Mouse (Mus musculus) heart, embryonic 13.5 days (tissue): Measurements from ENCODE around the gene Plppr1. TPM values are rescaled to one million over a fixed set of nuclear protein-coding genes. Genes with fewer than 3 reads are reported as not detected.

ENCODE experiments used
- ATAC-seq: fragments of 200-750 bp; cut with Nextera tagmentation; 2 replicates; pipeline ENCODE4 v1.8.0; 2017; ENCODE audit warnings: moderate TSS enrichment; ENCODE audit not compliant: insufficient number of reproducible peaks, low FRiP score, low TSS enrichment; ENCODE audit errors: extremely low read depth
- H3K27ac ChIP-seq: fragments of 300-500 bp; sonication (generic); replicated peaks from 2 replicates; pipeline ENCODE4 v1.5.1; 2015; ENCODE audit warnings: moderate library complexity, mild to moderate bottlenecking, inconsistent platforms
- H3K27me3 ChIP-seq: fragments of 300-500 bp; sonication (generic); replicated peaks from 2 replicates; pipeline ENCODE4 v1.6.1; 2015; ENCODE audit warnings: mild to moderate bottlenecking, inconsistent platforms
- H3K36me3 ChIP-seq: fragments of 300-500 bp; sonication (generic); 2 replicates; pipeline ENCODE4 v1.6.1; 2015; ENCODE audit warnings: mild to moderate bottlenecking, inconsistent platforms
- H3K4me1 ChIP-seq: fragments of 300-500 bp; sonication (generic); 2 replicates; pipeline ENCODE4 v1.6.1; 2015; ENCODE audit warnings: inconsistent platforms
- H3K4me2 ChIP-seq: fragments of 300-500 bp; sonication (generic); 2 replicates; pipeline ENCODE4 v1.6.1; 2015; ENCODE audit warnings: inconsistent platforms, mild to moderate bottlenecking, moderate library complexity
- H3K4me3 ChIP-seq: fragments of 300-500 bp; sonication (generic); 2 replicates; pipeline ENCODE4 v1.5.1; 2015; ENCODE audit warnings: moderate library complexity, mild to moderate bottlenecking, inconsistent platforms
- H3K9ac ChIP-seq: fragments of 300-500 bp; sonication (generic); 2 replicates; pipeline ENCODE4 v1.6.1; 2015; ENCODE audit warnings: inconsistent platforms, mild to moderate bottlenecking, moderate library complexity
- H3K9me3 ChIP-seq: fragments of 300-500 bp; sonication (generic); 2 replicates; pipeline ENCODE4 v1.6.1; 2016; ENCODE audit warnings: inconsistent platforms
- WGBS: fragments of 180-500 bp; shearing (Covaris S2); methylation state at CpG from one replicate; pipeline ENCODE4 v1.1.7; 2015; ENCODE audit warnings: mixed read lengths; 5-methylcytosine and 5-hydroxymethylcytosine counted together
- polyA plus RNA-seq: library from polyadenylated mRNA; unstranded; fragments of >200 nt; fragmentation: Nextera tagmentation; extraction: Ambion mirVana; gene quantifications from 2 replicates; pipeline ENCODE4 v1.2.1, GENCODE M21; 2015

Gene Plppr1
- polyA plus RNA-seq, 1 experiment from 2014 or later = 2.3 TPM

DNA sequence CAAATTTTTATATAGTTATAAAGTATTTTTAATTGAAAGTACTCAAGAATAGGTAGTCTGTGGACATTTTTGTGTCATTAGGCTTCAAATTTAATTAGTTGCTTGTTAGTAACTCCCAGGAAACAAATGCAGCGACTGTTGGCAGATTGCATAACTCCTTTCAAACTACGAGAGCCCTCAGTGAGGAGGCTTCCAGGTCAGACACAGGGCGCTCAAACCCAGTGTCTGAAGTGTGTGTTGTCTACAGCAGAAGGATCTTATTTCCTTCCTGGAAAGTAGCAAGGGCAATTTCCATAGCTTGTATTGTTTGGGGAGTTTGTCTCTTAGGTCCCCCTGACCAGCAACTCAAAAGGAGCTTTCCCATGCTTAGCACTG lies 173.9 kb downstream of the Plppr1 start:
- WGBS = 51% methylated on average over 3 of the region's 3 CpGs

DNA sequence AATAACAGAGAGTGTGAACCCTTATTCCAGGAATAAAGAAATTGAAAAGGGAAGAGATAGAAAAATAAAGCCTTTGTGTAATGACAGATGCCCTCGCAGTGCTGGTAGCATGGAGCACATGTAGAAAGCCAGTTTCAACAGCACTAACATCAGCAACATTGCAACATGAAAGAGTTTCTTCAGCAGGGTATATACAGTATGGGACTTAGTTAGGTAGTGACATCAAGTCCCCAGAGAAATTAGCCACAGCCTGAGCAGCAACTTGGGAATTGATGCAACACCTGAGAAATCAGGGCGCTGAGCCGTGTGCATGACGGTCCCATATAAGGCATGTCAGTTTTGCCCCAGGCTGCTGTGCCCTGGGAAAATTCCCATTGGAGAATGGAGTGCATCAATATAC lies 179.0 kb downstream of the Plppr1 start:
- H3K4me2 ChIP-seq = no peak overlapping the region
- H3K27ac ChIP-seq = no peak overlapping the region
- H3K4me1 ChIP-seq = no peaks in the 10 kb centered on the region
- H3K36me3 ChIP-seq = no peaks in the 10 kb centered on the region
- H3K27me3 ChIP-seq = no peaks in the 10 kb centered on the region
- 87% methylated on average over 4 of the region's 4 CpGs for WGBS
- no peak for ATAC-seq
- no peak overlapping the region for H3K4me3 ChIP-seq
- no peak overlapping the region for H3K9ac ChIP-seq
- no peaks in the 10 kb centered on the region for H3K9me3 ChIP-seq

More for the DNA sequence above, 173.9 kb downstream of the Plppr1 start:
- no peak overlapping the region for H3K4me2 ChIP-seq
- no peak overlapping the region for H3K9ac ChIP-seq
- H3K27ac ChIP-seq = no peak overlapping the region
- no peak overlapping the region for H3K4me3 ChIP-seq
- no peak for ATAC-seq
- no peaks in the 10 kb centered on the region for H3K36me3 ChIP-seq
- no peaks in the 10 kb centered on the region for H3K4me1 ChIP-seq
- H3K27me3 ChIP-seq = no peaks in the 10 kb centered on the region
- no peaks in the 10 kb centered on the region for H3K9me3 ChIP-seq

DNA sequence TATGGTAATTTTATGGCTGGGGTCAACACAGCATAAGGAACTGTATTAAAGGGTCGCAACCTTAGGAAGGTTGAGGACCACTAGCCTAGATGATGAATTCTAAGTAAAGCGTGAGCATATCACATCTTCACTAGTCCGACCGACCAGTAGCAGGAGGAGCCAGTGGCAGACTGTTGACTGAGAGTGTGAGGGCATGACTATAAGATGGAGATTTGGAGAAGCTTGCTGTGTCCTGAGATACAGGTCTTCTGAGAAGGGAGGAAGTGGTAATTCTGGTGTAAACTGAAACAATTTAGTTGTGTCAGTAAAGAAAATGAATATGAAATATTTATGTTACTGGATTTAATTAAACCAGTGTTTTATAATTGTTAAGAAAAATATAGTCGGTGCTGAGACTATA lies 180.4 kb downstream of the Plppr1 start:
- Histone ChIP-seq H3K4me1 (no peaks in the 10 kb centered on the region), H3K4me2 (no peak overlapping the region), H3K4me3 (no peak overlapping the region), H3K36me3 (no peaks in the 10 kb centered on the region), H3K9ac (no peak overlapping the region), H3K9me3 (no peaks in the 10 kb centered on the region), H3K27me3 (no peaks in the 10 kb centered on the region), H3K27ac (no peak overlapping the region)
- no peak for ATAC-seq
- 87% methylated on average over 5 of the region's 5 CpGs for whole genome bisulfite sequencing

DNA sequence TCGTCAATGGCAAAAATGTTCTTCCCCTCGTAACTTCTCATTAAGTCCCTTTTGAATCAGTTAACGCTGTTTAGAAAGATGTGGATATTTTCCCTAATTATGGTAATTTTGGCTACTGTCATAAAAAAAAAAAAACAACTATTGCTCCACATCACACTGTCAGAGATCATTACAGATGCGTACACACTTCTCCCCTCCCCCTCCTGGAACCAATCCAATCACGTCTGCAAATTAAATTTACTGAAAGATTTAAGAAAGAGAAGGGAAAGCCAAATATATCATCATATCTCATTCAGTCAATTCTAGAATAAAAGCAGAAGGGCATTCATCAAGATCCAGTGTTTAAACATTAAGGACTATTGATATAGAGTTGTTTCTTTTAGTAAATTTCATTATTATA lies 185.7 kb downstream of the Plppr1 start:
- ATAC-seq = no peak
- Histone ChIP-seq H3K27me3 (no peaks in the 10 kb centered on the region), H3K4me3 (no peak overlapping the region), H3K4me2 (no peak overlapping the region), H3K27ac (no peak overlapping the region), H3K9ac (no peak overlapping the region), H3K4me1 (no peaks in the 10 kb centered on the region), H3K9me3 (no peaks in the 10 kb centered on the region), H3K36me3 (no peaks in the 10 kb centered on the region)
- 75% methylated on average over 5 of the region's 5 CpGs for WGBS

DNA sequence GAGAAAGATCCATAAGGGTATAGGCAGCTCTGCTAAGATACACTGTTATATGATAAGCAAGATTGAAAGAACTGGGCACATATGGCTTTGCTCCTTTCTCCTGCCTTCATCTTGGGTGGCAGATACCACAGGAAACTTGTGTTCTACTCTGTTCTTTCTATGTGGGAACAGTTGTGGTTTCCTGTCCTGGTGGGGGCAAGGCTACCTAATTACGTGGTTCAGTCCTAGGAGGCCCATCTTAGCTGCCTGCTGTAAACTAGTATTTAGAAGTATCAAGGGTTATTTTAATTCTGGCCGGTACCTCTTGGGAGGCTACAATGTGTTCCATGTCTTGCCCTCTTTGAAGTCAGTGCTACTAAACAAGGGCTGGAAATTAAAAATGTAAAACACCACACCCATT lies 186.2 kb downstream of the Plppr1 start:
- no peak for ATAC-seq
- H3K4me2 ChIP-seq = no peak overlapping the region
- H3K9me3 ChIP-seq = no peaks in the 10 kb centered on the region
- no peak overlapping the region for H3K9ac ChIP-seq
- WGBS = 78% methylated on average over 2 of the region's 2 CpGs
- H3K4me3 ChIP-seq = no peak overlapping the region
- H3K4me1 ChIP-seq = no peaks in the 10 kb centered on the region
- H3K36me3 ChIP-seq = no peaks in the 10 kb centered on the region
- no peak overlapping the region for H3K27ac ChIP-seq
- H3K27me3 ChIP-seq = no peaks in the 10 kb centered on the region

DNA sequence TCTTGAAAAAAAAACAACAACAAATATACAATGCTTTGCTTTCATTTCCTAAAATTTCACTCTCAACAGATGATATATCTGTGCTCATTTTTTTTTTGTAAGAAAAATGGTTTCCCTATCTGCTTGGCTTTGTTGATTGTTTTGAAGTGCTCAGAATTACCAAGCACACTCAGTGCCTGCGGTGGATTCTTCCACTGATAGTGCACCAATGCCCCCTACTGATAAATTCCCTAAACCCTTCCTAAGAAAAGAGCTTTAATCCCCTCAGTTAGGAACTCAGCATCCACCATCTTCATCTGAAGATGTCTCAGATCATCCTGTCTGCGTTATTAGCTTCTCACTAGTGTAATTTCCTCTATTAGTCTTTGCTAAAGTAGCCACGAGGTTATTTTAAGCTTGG lies 192.2 kb downstream of the Plppr1 start:
- H3K4me3 ChIP-seq = no peak overlapping the region
- H3K27ac ChIP-seq = no peak overlapping the region
- no peaks in the 10 kb centered on the region for H3K36me3 ChIP-seq
- no peak overlapping the region for H3K9ac ChIP-seq
- no peaks in the 10 kb centered on the region for H3K9me3 ChIP-seq
- no peaks in the 10 kb centered on the region for H3K27me3 ChIP-seq
- 17% methylated on average over 3 of the region's 3 CpGs for WGBS
- no peak for ATAC-seq
- no peaks in the 10 kb centered on the region for H3K4me1 ChIP-seq
- H3K4me2 ChIP-seq = no peak overlapping the region

DNA sequence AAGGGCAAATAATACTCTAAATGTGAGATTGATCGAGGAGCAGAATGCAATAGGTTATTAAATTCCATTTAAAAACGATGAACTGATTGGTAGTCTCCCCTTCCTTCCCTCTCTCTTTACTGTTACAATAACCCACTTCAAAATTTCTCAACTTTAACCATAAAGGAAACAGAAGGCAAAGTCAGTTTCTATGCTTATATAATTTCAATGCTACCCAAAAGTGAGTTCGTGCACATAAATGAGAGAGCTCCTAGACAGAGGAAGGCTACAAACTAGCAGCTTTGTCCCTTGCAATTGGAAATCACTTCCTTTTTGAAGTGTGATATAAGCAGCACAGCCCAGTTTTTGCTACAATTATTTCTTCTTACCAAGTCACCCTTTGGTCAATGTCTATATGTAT lies 193.1 kb downstream of the Plppr1 start:
- Histone ChIP-seq H3K27me3 (no peaks in the 10 kb centered on the region), H3K36me3 (no peaks in the 10 kb centered on the region), H3K4me2 (no peak overlapping the region), H3K27ac (no peak overlapping the region), H3K4me3 (no peak overlapping the region), H3K9me3 (no peaks in the 10 kb centered on the region), H3K4me1 (no peaks in the 10 kb centered on the region), H3K9ac (no peak overlapping the region)
- WGBS = 80% methylated on average over 3 of the region's 3 CpGs
- ATAC-seq = no peak

DNA sequence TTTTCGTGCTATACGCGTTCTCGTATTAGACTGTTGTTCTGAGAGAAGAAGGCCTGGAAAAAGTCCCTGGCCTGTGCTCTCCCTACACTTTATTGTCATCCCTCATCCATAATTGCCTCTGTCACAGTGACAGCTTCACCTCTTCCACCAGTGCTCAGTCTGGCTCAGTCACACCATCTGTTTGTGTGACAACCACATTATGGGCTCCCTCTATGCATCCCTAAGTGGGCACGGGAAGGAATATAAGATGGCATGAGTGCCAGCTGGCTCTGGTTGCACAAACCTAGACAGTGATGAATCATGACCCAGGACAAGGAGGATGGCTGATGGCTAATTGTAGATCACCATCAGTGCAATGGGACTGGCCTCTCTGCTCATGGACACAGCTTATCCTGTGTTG lies 219.4 kb downstream of the Plppr1 start:
- Histone ChIP-seq H3K9ac (no peak overlapping the region), H3K27me3 (no peaks in the 10 kb centered on the region), H3K4me3 (no peak overlapping the region), H3K9me3 (no peaks in the 10 kb centered on the region), H3K27ac (no peak overlapping the region), H3K4me2 (no peak overlapping the region), H3K4me1 (no peaks in the 10 kb centered on the region), H3K36me3 (no peaks in the 10 kb centered on the region)
- WGBS = 86% methylated on average over 5 of the region's 5 CpGs
- ATAC-seq = no peak

DNA sequence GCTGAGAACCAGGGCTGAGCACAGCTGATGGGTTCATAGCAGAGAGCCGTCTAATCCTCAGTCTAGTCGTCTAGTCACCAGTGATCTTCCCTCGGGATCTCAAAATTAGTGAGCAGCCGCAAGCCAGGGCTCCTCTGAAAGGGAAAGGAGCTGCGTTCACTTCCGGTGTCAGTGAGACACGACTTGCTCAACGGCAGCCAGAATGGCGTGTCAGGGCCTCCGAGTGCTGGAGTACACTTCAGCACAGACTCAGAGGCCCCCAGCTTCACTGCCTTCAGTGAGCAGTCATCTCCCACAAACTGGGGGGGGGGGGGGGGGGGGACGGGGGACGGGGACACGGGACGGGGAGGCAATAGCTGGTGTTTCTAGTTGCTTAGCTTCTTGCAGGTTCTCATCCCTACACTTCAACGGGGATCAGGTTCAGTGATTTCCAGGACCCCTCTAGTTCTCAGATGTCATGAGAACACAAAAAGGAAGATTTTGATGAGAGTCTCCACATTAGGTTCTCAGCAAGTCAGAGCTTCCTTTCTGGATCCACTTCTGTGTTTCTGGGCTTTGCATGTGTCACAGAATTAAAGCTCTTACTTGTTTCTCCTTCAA lies 225.7 kb downstream of the Plppr1 start:
- peaks cover 8% of the 10 kb centered on the region; the same call in 1 of the 2 replicates for H3K9me3 ChIP-seq
- H3K4me3 ChIP-seq = no peak overlapping the region
- no peak overlapping the region for H3K9ac ChIP-seq
- H3K4me1 ChIP-seq = no peaks in the 10 kb centered on the region
- WGBS = 79% methylated on average over 15 of the region's 15 CpGs
- H3K27ac ChIP-seq = no peak overlapping the region
- no peak overlapping the region for H3K4me2 ChIP-seq
- H3K27me3 ChIP-seq = no peaks in the 10 kb centered on the region
- H3K36me3 ChIP-seq = no peaks in the 10 kb centered on the region
- ATAC-seq = no peak

DNA sequence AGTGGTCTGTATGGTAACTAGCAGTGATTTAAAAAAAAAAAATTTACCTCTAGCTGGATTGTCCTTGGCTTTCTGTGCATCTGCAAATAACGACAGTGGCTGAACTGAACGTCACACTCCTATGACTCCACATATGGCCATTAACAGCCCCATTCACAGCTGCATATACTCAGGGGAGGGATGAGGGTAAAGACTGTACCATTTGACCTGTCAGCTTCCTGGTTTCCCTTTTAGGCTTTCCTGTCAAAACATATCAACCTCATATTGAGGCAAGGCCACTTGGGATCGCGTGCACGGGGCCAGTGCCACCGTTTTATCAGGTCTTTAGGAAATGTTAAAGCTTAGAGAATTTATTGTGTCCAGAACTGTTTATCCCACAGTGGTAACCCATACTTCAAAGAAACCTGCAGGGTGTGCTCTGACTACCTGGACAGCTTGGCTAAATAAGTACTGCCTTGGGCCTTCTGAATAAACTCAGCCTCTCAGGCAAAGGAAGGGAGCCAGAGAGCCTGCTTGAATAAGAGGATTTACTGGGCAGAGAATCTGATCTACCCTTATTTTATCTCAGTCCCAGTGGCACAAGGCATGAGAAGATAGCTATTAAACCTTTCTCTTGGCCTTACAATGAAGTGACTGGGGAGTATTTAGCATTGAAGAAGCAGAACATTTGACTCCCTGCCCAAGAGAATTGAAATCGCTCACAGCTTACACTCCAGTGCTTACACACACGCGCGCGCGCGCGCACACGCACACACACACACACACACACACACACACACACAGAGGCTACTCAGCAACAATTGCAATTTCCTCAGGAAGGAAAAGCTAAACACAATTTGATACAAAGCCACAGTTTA lies 226.5 kb downstream of the Plppr1 start:
- no peak for ATAC-seq
- no peaks in the 10 kb centered on the region for H3K36me3 ChIP-seq
- no peak overlapping the region for H3K4me3 ChIP-seq
- no peak overlapping the region for H3K4me2 ChIP-seq
- no peaks in the 10 kb centered on the region for H3K4me1 ChIP-seq
- peaks cover 8% of the 10 kb centered on the region; the same call in 1 of the 2 replicates for H3K9me3 ChIP-seq
- WGBS = 80% methylated on average over 15 of the region's 15 CpGs
- H3K9ac ChIP-seq = no peak overlapping the region
- no peaks in the 10 kb centered on the region for H3K27me3 ChIP-seq
- H3K27ac ChIP-seq = no peak overlapping the region

DNA sequence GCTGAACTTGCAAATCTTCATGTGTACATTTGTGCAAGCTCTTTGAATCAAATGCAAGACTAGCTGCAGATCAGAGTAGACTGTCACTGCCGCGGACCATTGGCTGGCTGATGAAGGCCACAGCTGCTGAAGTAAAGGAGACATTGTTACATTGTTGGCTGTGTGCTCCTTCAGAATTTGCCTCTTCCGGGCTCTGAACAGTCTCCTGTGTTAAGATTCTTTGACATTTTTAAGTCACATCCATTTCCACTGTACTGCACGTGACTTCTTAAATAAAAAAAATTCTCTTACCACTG lies 227.1 kb downstream of the Plppr1 start:
- H3K4me2 ChIP-seq = no peak overlapping the region
- no peak overlapping the region for H3K4me3 ChIP-seq
- H3K27me3 ChIP-seq = no peaks in the 10 kb centered on the region
- H3K27ac ChIP-seq = no peak overlapping the region
- no peaks in the 10 kb centered on the region for H3K36me3 ChIP-seq
- 62% methylated on average over 4 of the region's 4 CpGs for WGBS
- no peak for ATAC-seq
- H3K4me1 ChIP-seq = no peaks in the 10 kb centered on the region
- H3K9me3 ChIP-seq = peaks cover 9% of the 10 kb centered on the region; the same call in 1 of the 2 replicates
- no peak overlapping the region for H3K9ac ChIP-seq

DNA sequence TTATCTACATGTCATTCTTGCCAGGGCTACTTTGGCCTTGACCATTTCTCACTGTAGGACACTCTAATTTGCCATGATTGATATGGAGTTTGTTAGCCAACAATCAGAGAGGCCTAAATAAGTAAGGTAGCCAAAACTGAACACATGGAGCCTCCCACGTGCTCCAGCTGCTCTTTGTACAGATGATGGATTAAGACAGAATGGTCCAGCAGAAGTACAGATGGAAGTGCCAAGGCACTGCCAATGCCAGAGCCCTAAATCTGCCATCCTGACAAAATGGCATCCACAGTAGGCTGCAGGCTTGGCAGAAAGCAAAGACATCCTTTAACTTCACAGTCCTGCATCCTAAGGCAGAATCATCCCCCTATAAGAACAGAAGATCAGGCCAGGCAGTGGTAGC lies 237.4 kb downstream of the Plppr1 start:
- no peak overlapping the region for H3K9ac ChIP-seq
- H3K9me3 ChIP-seq = no peaks in the 10 kb centered on the region; the same call in 1 of the 2 replicates
- ATAC-seq = no peak
- H3K4me3 ChIP-seq = no peak overlapping the region
- H3K27ac ChIP-seq = no peak overlapping the region
- WGBS = 60% methylated on average over 1 of the region's 1 CpGs
- H3K36me3 ChIP-seq = no peaks in the 10 kb centered on the region
- no peaks in the 10 kb centered on the region for H3K27me3 ChIP-seq
- H3K4me2 ChIP-seq = no peak overlapping the region
- H3K4me1 ChIP-seq = no peaks in the 10 kb centered on the region
